Mouse (Mus musculus) retina, adult 2 months (tissue): Measurements from ENCODE around the gene Clybl.

Experiments used
- DNase-seq: peaks from one replicate; pipeline ENCODE4 v3.0.0-alpha.2; 2012; ENCODE audit warnings: low read depth, low spot score

Clybl gene

GRCm38 (mm10) chr14:122246919-122247859 is 65.7 kb downstream of the Clybl start:
- DNase-seq, result no peak

- DNase-seq, result no peak
Measured at GRCm38 (mm10) chr14:122249123-122249522, 67.6 kb downstream of the Clybl start.

GRCm38 (mm10) chr14:122251346-122251745 is 69.8 kb downstream of the Clybl start:
- DNase-seq, result no peak

- no peak for DNase-seq
Measured at GRCm38 (mm10) chr14:122255562-122256260, 74.2 kb downstream of the Clybl start.

GRCm38 (mm10) chr14:122256261-122256634 is 74.7 kb downstream of the Clybl start:
- DNase-seq, result no peak

- no peak for DNase-seq
Measured at GRCm38 (mm10) chr14:122258297-122258696, 76.8 kb downstream of the Clybl start.

- no peak for DNase-seq
Measured at GRCm38 (mm10) chr14:122261250-122261649, 79.7 kb downstream of the Clybl start.

- DNase-seq, result no peak
Measured at GRCm38 (mm10) chr14:122262851-122263659, 81.6 kb downstream of the Clybl start.

GRCm38 (mm10) chr14:122265214-122265613 is 83.7 kb downstream of the Clybl start:
- DNase-seq, result no peak

- DNase-seq, result no peak
Measured at GRCm38 (mm10) chr14:122267590-122267989, 86.1 kb downstream of the Clybl start.

- no peak for DNase-seq
Measured at GRCm38 (mm10) chr14:122271104-122271746, 89.7 kb downstream of the Clybl start.

- no peak for DNase-seq
Measured at GRCm38 (mm10) chr14:122277142-122277541, 95.6 kb downstream of the Clybl start.

GRCm38 (mm10) chr14:122279462-122280308 is 98.2 kb downstream of the Clybl start:
- no peak for DNase-seq

GRCm38 (mm10) chr14:122280309-122281071 is 99.0 kb downstream of the Clybl start:
- DNase-seq, result no peak

- no peak for DNase-seq
Measured at GRCm38 (mm10) chr14:122281072-122281634, 99.6 kb downstream of the Clybl start.

- DNase-seq, result no peak
Measured at GRCm38 (mm10) chr14:122283959-122284358, 102.5 kb downstream of the Clybl start.

GRCm38 (mm10) chr14:122296399-122296798 is 114.9 kb downstream of the Clybl start:
- no peak for DNase-seq

GRCm38 (mm10) chr14:122296864-122297263 is 115.4 kb downstream of the Clybl start:
- no peak for DNase-seq

- DNase-seq, result no peak
Measured at GRCm38 (mm10) chr14:122297386-122298109, 116.0 kb downstream of the Clybl start.
